In genomic region chr7:80422759-80423480, GRCm38 (mm10) we compare ENCODE assay signal across 8 mouse cellular contexts. TPM values are rescaled to one million over a fixed set of nuclear protein-coding genes. Genes with fewer than 3 reads are reported as not detected.
A peak's percentile ranks its signal among the peaks of the same experiment; 100 is the strongest.
DNase-seq lines count a peak whose midpoint lies in the region; ATAC-seq and TF ChIP-seq lines count a peak whose summit lies in the region.

No protein-coding gene starts in this region.

- 0 out of 2 replicates have a peak overlapping the region, but pooled peaks have one; percentile 3 for H3K4me2 ChIP-seq in hindbrain, embryonic 13.5 days
- H3K4me2 ChIP-seq in heart, embryonic 16.5 days (ENCODE audit: low read depth, low read length) = peak overlapping the region; percentile 61

- H3K9ac ChIP-seq in hindbrain, embryonic 13.5 days = no peak overlapping the region
- H3K9ac ChIP-seq in heart, embryonic 16.5 days (ENCODE audit: low read length) = peak overlapping the region; percentile 51
- H3K9ac ChIP-seq in liver, adult 2 months (ENCODE audit: low read depth, low read length) = peak overlapping the region; percentile 55

- no peak for DNase-seq in hindbrain, embryonic 10.5 days (ENCODE audit: low spot score)
- DNase-seq in B cell, adult 2 months = peak; percentile 11 to 14
- DNase-seq in cerebellum, adult 2 months = peak; percentile 67 to 75
- peak; percentile 79 for DNase-seq in liver, adult 2 months (ENCODE audit: extremely low read depth, low read depth, low spot score)
- no peak for DNase-seq in MN1 (ENCODE audit: low spot score)
- DNase-seq in urinary bladder, postnatal 36 days (ENCODE audit: low spot score in 2 of 2) = no peak

- H3K36me3 ChIP-seq in hindbrain, embryonic 13.5 days = no peaks in the 10 kb centered on the region
- H3K36me3 ChIP-seq in hindbrain, embryonic 10.5 days = no peaks in the 10 kb centered on the region
- H3K36me3 ChIP-seq in heart, embryonic 16.5 days (ENCODE audit: control insufficient read depth, insufficient read depth) = no peaks in the 10 kb centered on the region
- H3K36me3 ChIP-seq in liver, adult 2 months (ENCODE audit: control insufficient read depth, insufficient read depth, low read length) = no peaks in the 10 kb centered on the region

- ATAC-seq in hindbrain, embryonic 13.5 days (ENCODE audit: low FRiP score) = no peak
- no peak for ATAC-seq in heart, embryonic 16.5 days (replicated peaks; ENCODE audit: extremely low read depth, insufficient read depth, low FRiP score)

- no peak for TF ChIP-seq CTCF in cerebellum, adult 2 months (IDR thresholded peaks at IDR 0.05; ENCODE audit: borderline replicate concordance, insufficient read depth, low read depth, low read length)
- no peak for TF ChIP-seq CTCF in liver, adult 2 months (IDR thresholded peaks at IDR 0.05; ENCODE audit: low read depth, low read length)

- H3K4me1 ChIP-seq in hindbrain, embryonic 13.5 days (replicated peaks) = no peaks in the 10 kb centered on the region
- H3K4me1 ChIP-seq in hindbrain, embryonic 10.5 days (replicated peaks) = peaks cover 5% of the 10 kb centered on the region; the same call in 1 of the 2 replicates
- no peaks in the 10 kb centered on the region for H3K4me1 ChIP-seq in cerebellum, adult 2 months (ENCODE audit: control insufficient read depth, insufficient read depth, low read length)
- H3K4me1 ChIP-seq in heart, embryonic 16.5 days (ENCODE audit: control insufficient read depth, insufficient read depth, low read length) = peaks cover 11% of the 10 kb centered on the region
- peaks cover 12% of the 10 kb centered on the region for H3K4me1 ChIP-seq in liver, adult 2 months (ENCODE audit: control insufficient read depth, insufficient read depth, low read length)

- no peak for TF ChIP-seq POLR2A in cerebellum, adult 2 months (IDR thresholded peaks at IDR 0.05; ENCODE audit: borderline replicate concordance, insufficient read depth, low read length)
- no peak for TF ChIP-seq POLR2A in liver, adult 2 months (IDR thresholded peaks at IDR 0.05; ENCODE audit: extremely low read depth, insufficient read depth, low read length)

- H3K27ac ChIP-seq in hindbrain, embryonic 13.5 days = no peak overlapping the region
- no peak overlapping the region for H3K27ac ChIP-seq in hindbrain, embryonic 10.5 days
- no peak overlapping the region for H3K27ac ChIP-seq in cerebellum, adult 2 months (ENCODE audit: insufficient read depth, low read length)
- no peak overlapping the region for H3K27ac ChIP-seq in heart, embryonic 16.5 days (ENCODE audit: low read length)
- peak overlapping the region; percentile 60 for H3K27ac ChIP-seq in liver, adult 2 months (replicated peaks; ENCODE audit: insufficient read depth, low read depth, low read length)

- no peak overlapping the region for H3K4me3 ChIP-seq in hindbrain, embryonic 13.5 days
- H3K4me3 ChIP-seq in hindbrain, embryonic 10.5 days = no peak overlapping the region
- H3K4me3 ChIP-seq in cerebellum, adult 2 months (replicated peaks; ENCODE audit: insufficient read depth, low read depth, low read length) = peak overlapping the region; percentile 9
- peak overlapping the region; percentile 26 for H3K4me3 ChIP-seq in heart, embryonic 16.5 days (ENCODE audit: low read length)
- H3K4me3 ChIP-seq in liver, adult 2 months (ENCODE audit: insufficient read depth, low read depth, low read length) = no peak overlapping the region

- H3K27me3 ChIP-seq in hindbrain, embryonic 13.5 days = no peaks in the 10 kb centered on the region
- H3K27me3 ChIP-seq in hindbrain, embryonic 10.5 days (ENCODE audit: insufficient read depth, poor library complexity, severe bottlenecking) = peaks cover 4% of the 10 kb centered on the region; the same call in 1 of the 2 replicates
- no peaks in the 10 kb centered on the region for H3K27me3 ChIP-seq in cerebellum, adult 2 months (ENCODE audit: control insufficient read depth, insufficient read depth, low read length)
- H3K27me3 ChIP-seq in heart, embryonic 16.5 days (ENCODE audit: control insufficient read depth, insufficient read depth, low read length) = no peaks in the 10 kb centered on the region
- no peaks in the 10 kb centered on the region for H3K27me3 ChIP-seq in liver, adult 2 months (ENCODE audit: control insufficient read depth, insufficient read depth, low read length)

- WGBS in hindbrain, embryonic 13.5 days = 29% methylated on average over 20 of the region's 20 CpGs
- 30% methylated on average over 20 of the region's 20 CpGs for WGBS in hindbrain, embryonic 10.5 days
- 17% methylated on average over 20 of the region's 20 CpGs for WGBS in cerebellum, adult 2 months
- 9% methylated on average over 20 of the region's 20 CpGs for WGBS in heart, embryonic 16.5 days
- 14% methylated on average over 20 of the region's 20 CpGs for WGBS in liver, adult 2 months

- no peaks in the 10 kb centered on the region for H3K79me2 ChIP-seq in liver, adult 2 months (ENCODE audit: control insufficient read depth, insufficient read depth, low read length)

- H3K9me3 ChIP-seq in hindbrain, embryonic 13.5 days = no peaks in the 10 kb centered on the region
- no peaks in the 10 kb centered on the region for H3K9me3 ChIP-seq in hindbrain, embryonic 10.5 days
- peaks cover 2% of the 10 kb centered on the region; the same call in 1 of the 2 replicates for H3K9me3 ChIP-seq in heart, embryonic 16.5 days (replicated peaks; ENCODE audit: control insufficient read depth, low read length)

RNA-seq across cellular contexts. Expression of gene Furin, which starts 17.7 kb away (rescaled TPM):
- polyA plus RNA-seq in hindbrain, embryonic 13.5 days (2015; fragmentation: Nextera tagmentation; extraction: Ambion mirVana) = 4.0 and 4.7 TPM in 2 replicates
- polyA plus RNA-seq in hindbrain, embryonic 10.5 days (2016; fragmentation: Nextera tagmentation; extraction: Ambion mirVana) = 4.6 and 5.2 TPM in 2 replicates
- polyA plus RNA-seq in cerebellum, adult 2 months (2012; rRNA removed) = 34.4 and 37.3 TPM in 2 replicates
- 11.0 and 14.3 TPM in 2 replicates for polyA plus RNA-seq in heart, embryonic 16.5 days (2015; fragmentation: Nextera tagmentation; extraction: Ambion mirVana)
- 26.5 and 42.6 TPM in 2 replicates for total RNA-seq in liver, adult 2 months (2014; rRNA removed)
- 152 and 163 TPM in 2 replicates for polyA plus RNA-seq in liver, adult 2 months (2012; rRNA removed)

RNA-seq across cellular contexts. Expression of gene Fes, which starts 35.2 kb away (rescaled TPM):
- polyA plus RNA-seq in hindbrain, embryonic 13.5 days (2015; fragmentation: Nextera tagmentation; extraction: Ambion mirVana) = 6.1 and 6.9 TPM in 2 replicates
- 10.4 and 11.6 TPM in 2 replicates for polyA plus RNA-seq in hindbrain, embryonic 10.5 days (2016; fragmentation: Nextera tagmentation; extraction: Ambion mirVana)
- polyA plus RNA-seq in cerebellum, adult 2 months (2012; rRNA removed) = 4.2 and 4.9 TPM in 2 replicates
- 14.1 and 15.4 TPM in 2 replicates for polyA plus RNA-seq in heart, embryonic 16.5 days (2015; fragmentation: Nextera tagmentation; extraction: Ambion mirVana)
- 4.6 and 9.9 TPM in 2 replicates for total RNA-seq in liver, adult 2 months (2014; rRNA removed)
- 5.8 and 9.6 TPM in 2 replicates for polyA plus RNA-seq in liver, adult 2 months (2012; rRNA removed)

RNA-seq across cellular contexts. Expression of gene Man2a2, which starts 51.7 kb away (rescaled TPM):
- polyA plus RNA-seq in hindbrain, embryonic 13.5 days (2015; fragmentation: Nextera tagmentation; extraction: Ambion mirVana) = 20.8 and 23.4 TPM in 2 replicates
- polyA plus RNA-seq in hindbrain, embryonic 10.5 days (2016; fragmentation: Nextera tagmentation; extraction: Ambion mirVana) = 17.7 TPM in 2 replicates
- polyA plus RNA-seq in cerebellum, adult 2 months (2012; rRNA removed) = 167 and 188 TPM in 2 replicates
- polyA plus RNA-seq in heart, embryonic 16.5 days (2015; fragmentation: Nextera tagmentation; extraction: Ambion mirVana) = 15.0 and 17.4 TPM in 2 replicates
- 9.3 and 13.2 TPM in 2 replicates for total RNA-seq in liver, adult 2 months (2014; rRNA removed)
- 26.5 and 45.6 TPM in 2 replicates for polyA plus RNA-seq in liver, adult 2 months (2012; rRNA removed)

Comparison
In these comparisons a context has a peak if more than half of its experiments do, and no peak if none do; other contexts are left out.
1. H3K4me3 ChIP-seq: peak in cerebellum, adult 2 months (single experiment) and heart, embryonic 16.5 days (single experiment); none in hindbrain, embryonic 13.5 days (single experiment), hindbrain, embryonic 10.5 days (single experiment) and liver, adult 2 months (single experiment).
2. DNase-seq: peak in B cell, adult 2 months (2 of 2), cerebellum, adult 2 months (2 of 2) and liver, adult 2 months (single experiment); none in hindbrain, embryonic 10.5 days (single experiment), MN1 (single experiment) and urinary bladder, postnatal 36 days (0 of 2).